Mouse (Mus musculus) lung, embryonic 14.5 days (tissue): ENCODE data around the gene Magea5. TPM values are rescaled to one million over a fixed set of nuclear protein-coding genes. Genes with fewer than 3 reads are reported as not detected.
"Not testable (repeated sequence)": the region's sequence is repeated elsewhere in the genome, so short reads cannot be mapped to it uniquely, and the experiment has no call there.

Source experiments
- ATAC-seq: fragments of 200-750 bp; cut with Nextera tagmentation; 2 replicates; pipeline ENCODE4 v1.8.0; 2017; ENCODE audit warnings: mild to moderate bottlenecking, moderate TSS enrichment, moderate library complexity; ENCODE audit not compliant: insufficient read depth
- DNase-seq: peaks from one replicate; pipeline ENCODE4 v3.0.0-alpha.2; 2015
- H3K27ac ChIP-seq: fragments of 300-500 bp; sonication (generic); 2 replicates; pipeline ENCODE4 v1.5.1; 2014; ENCODE audit warnings: low read depth, mild to moderate bottlenecking, moderate library complexity
- H3K27me3 ChIP-seq: fragments of 300-500 bp; sonication (generic); 2 replicates; pipeline ENCODE4 v1.6.1; 2014; ENCODE audit warnings: low read length, control low read depth; ENCODE audit not compliant: insufficient read depth
- H3K36me3 ChIP-seq: fragments of 300-500 bp; sonication (generic); 2 replicates; pipeline ENCODE4 v1.6.1; 2014; ENCODE audit warnings: control low read depth; ENCODE audit not compliant: insufficient read depth
- H3K4me1 ChIP-seq: fragments of 300-500 bp; sonication (generic); 2 replicates; pipeline ENCODE4 v1.6.1; 2014; ENCODE audit warnings: antibody characterized with exemption, control low read depth; ENCODE audit not compliant: insufficient read depth
- H3K4me2 ChIP-seq: fragments of 300-500 bp; sonication (generic); 2 replicates; pipeline ENCODE4 v1.6.1; 2014; ENCODE audit warnings: mild to moderate bottlenecking
- H3K4me3 ChIP-seq: fragments of 300-500 bp; sonication (generic); 2 replicates; pipeline ENCODE4 v1.5.1; 2014; ENCODE audit warnings: low read depth, low read length
- H3K9ac ChIP-seq: fragments of 300-500 bp; sonication (generic); 2 replicates; pipeline ENCODE4 v1.6.1; 2014
- H3K9me3 ChIP-seq: fragments of 300-500 bp; sonication (generic); 2 replicates; pipeline ENCODE4 v1.6.1; 2016; ENCODE audit warnings: low read depth, low read length, control low read depth
- CTCF ChIP-seq: IDR thresholded peaks from 2 replicates; pipeline ENCODE4 v1.5.1; 2016; ENCODE audit warnings: antibody characterized with exemption, low read depth
- WGBS: fragments of 180-500 bp; shearing (Covaris S2); extraction: QIAGEN DNeasy Blood & Tissue Kit; methylation state at CpG from one replicate; pipeline ENCODE4 v1.1.7; 2014; 5-methylcytosine and 5-hydroxymethylcytosine counted together
- polyA plus RNA-seq: library from polyadenylated mRNA; unstranded; fragments of >200 nt; fragmentation: Nextera tagmentation; extraction: Ambion mirVana; gene quantifications from 2 replicates; pipeline ENCODE4 v1.2.1, GENCODE M21; 2014

The Magea5 gene
- not detected in 2 replicates for polyA plus RNA-seq

- H3K4me2 ChIP-seq, H3K9ac ChIP-seq, DNase-seq, H3K4me1 ChIP-seq, H3K36me3 ChIP-seq, H3K27me3 ChIP-seq, H3K27ac ChIP-seq, ATAC-seq, H3K9me3 ChIP-seq, H3K4me3 ChIP-seq: not testable (repeated sequence)
- WGBS: 83% methylated on average over 13 of the region's 16 CpGs
Observed at GRCm38 (mm10) chrX:155063045-155063444, at the start of gene Magea5. Gene Magea5, minus strand, starts transcription at chrX:155063145.

- Histone ChIP-seq H3K9ac (no peak overlapping the region), H3K4me2 (no peak overlapping the region), H3K36me3 (no peaks in the 10 kb centered on the region), H3K27me3 (no peaks in the 10 kb centered on the region), H3K27ac (no peak overlapping the region), H3K9me3 (no peaks in the 10 kb centered on the region), H3K4me1 (no peaks in the 10 kb centered on the region), H3K4me3 (no peak overlapping the region)
- DNase-seq: peak; percentile 43
- peak; percentile 45; the same call in 1 of the 2 replicates for TF ChIP-seq CTCF
- no peak for ATAC-seq
Observed at GRCm38 (mm10) chrX:155098024-155098423, 35.1 kb upstream of the Magea5 start.

- WGBS: 75% methylated on average over 2 of the region's 4 CpGs
- H3K4me1 ChIP-seq: not testable (repeated sequence)
Observed at GRCm38 (mm10) chrX:155093566-155093965, 30.6 kb upstream of the Magea5 start, which contains the start of gene Magea2. Gene Magea2, minus strand, starts transcription at chrX:155093666.

GRCm38 (mm10) chrX:155089693-155090092 lies 26.7 kb upstream of the Magea5 start, which contains the start of gene Magea1:
Gene Magea1, minus strand, starts transcription at chrX:155089793.
- H3K4me2 ChIP-seq, DNase-seq, H3K27me3 ChIP-seq, H3K4me3 ChIP-seq, H3K9me3 ChIP-seq, H3K9ac ChIP-seq, H3K27ac ChIP-seq, H3K4me1 ChIP-seq, H3K36me3 ChIP-seq, ATAC-seq: not testable (repeated sequence)
- 93% methylated on average over 1 of the region's 2 CpGs for WGBS

More at GRCm38 (mm10) chrX:155093566-155093965, 30.6 kb upstream of the Magea5 start, which contains the start of gene Magea2:
- H3K4me2 ChIP-seq, H3K27ac ChIP-seq, H3K27me3 ChIP-seq, ATAC-seq, H3K4me3 ChIP-seq, H3K9me3 ChIP-seq, DNase-seq, H3K36me3 ChIP-seq, H3K9ac ChIP-seq: not testable (repeated sequence)

Other genes with a start within 250 kb of the Magea5 start
- not detected in 2 replicates for gene Cldn34b1, start 172.9 kb downstream of the Magea5 start, polyA plus RNA-seq
- gene Magea6, start 127.2 kb downstream of the Magea5 start, polyA plus RNA-seq: not detected in 2 replicates
- gene Magea3, start 113.6 kb downstream of the Magea5 start, polyA plus RNA-seq: not detected in 2 replicates
- not detected in 2 replicates for gene Magea8, start 67.3 kb downstream of the Magea5 start, polyA plus RNA-seq
- gene Magea1, start 26.6 kb upstream of the Magea5 start, polyA plus RNA-seq: not detected in 2 replicates
- not detected in 2 replicates for gene Magea2, start 30.5 kb upstream of the Magea5 start, polyA plus RNA-seq
- not detected in 2 replicates for gene Cldn34b2, start 65.3 kb upstream of the Magea5 start, polyA plus RNA-seq
- gene Sat1, start 153.3 kb upstream of the Magea5 start, polyA plus RNA-seq: 110 and 129 TPM in 2 replicates
- 46.1 and 46.8 TPM in 2 replicates for gene Acot9, start 199.3 kb upstream of the Magea5 start, polyA plus RNA-seq